Mouse (Mus musculus) B cell, adult (primary cell): ENCODE results near the gene Lxn. TPM values are rescaled to one million over a fixed set of nuclear protein-coding genes. Genes with fewer than 3 reads are reported as not detected.

Experiments used
- total RNA-seq: library from RNA; stranded (reverse); gene quantifications from 4 replicates; pipeline ENCODE4 v1.2.4, GENCODE M21; 2023; ENCODE audit not compliant: inconsistent age

The Lxn gene
- total RNA-seq: 1.1 to 1.8 TPM (median 1.6 TPM) in 4 replicates

DNA sequence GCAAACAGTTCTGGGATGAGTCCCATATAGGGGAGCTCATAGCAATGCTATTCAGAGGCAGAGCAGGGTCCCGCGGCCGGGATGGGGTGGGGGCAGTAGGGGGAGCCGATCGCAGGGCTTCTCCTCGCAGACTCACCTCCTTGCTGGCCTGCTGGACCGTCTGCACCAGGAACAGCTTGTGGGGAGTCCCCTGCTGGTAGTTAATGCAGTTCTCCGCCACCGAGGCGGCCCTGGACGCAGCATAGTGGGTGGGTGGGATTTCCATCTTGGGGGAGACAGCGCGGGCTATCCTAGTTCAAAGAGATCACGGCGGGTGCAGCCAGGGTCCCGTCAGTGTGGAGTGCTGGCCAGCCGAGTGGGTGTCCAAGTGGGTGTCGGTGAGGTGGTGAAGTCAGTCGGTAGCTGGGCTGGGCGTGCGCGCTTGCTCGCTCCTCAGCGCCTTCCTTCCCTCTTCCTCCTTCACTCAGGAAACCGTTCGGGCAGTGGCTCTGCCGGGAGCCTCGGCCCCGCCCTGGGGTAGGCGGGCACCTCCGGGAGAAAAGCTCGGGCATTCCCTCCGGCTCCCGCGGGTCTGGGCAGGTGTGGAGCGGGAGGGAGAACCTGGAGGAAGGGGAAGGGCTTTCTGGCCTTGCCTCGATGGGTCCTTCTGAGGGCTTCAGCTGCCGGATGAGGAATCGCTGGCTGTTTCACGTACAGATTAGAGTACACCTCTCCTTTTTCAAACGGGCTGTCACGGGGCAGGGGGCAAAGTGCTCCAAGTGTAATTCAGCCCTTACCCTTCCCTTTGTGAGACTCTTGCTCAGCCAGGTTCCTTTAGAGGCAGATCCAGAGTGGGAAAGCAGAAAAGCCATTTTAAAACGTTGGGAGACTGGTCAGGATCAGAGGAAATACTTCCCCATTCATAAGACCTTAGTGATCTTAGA is at the start of gene Lxn:
Gene Lxn (minus strand): TSS at position 477 of the 923 bp plus-strand sequence.

DNA sequence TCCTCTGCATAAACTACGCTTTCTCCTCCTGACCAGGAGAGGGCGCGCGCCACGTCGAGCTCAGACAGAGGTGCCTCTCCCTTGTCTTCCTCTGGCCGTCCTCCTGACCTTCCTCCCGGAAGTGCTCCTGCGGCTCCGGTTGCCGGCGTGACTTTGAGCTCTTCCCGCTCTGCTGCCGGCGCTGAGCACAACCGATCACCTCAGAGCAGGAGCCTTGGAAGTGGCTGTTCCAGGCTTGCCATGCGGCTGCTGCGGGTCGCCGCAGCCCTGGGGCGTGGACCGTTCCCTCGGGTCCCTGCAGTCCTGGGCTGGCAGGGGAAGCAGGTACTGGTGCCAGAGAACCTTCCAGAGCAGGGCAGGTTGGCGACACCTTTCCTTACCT is 33.7 kb downstream of the Lxn start, which contains the start of gene Gfm1:
Gene Gfm1 (plus strand): TSS at position 98 of the 382 bp plus-strand sequence.

Other genes with a start within 250 kb of the Lxn start
- 2.5 to 4.3 TPM (median 3.8 TPM) in 4 replicates for gene Mlf1, start 89.8 kb downstream of the Lxn start, total RNA-seq
- gene Gm17402, start 88.8 kb downstream of the Lxn start, total RNA-seq: not detected in 4 replicates
- 30.8 to 39.1 TPM (median 33.1 TPM) in 4 replicates for gene Gfm1, start 33.8 kb downstream of the Lxn start, total RNA-seq
- gene Rarres1, start 51.6 kb upstream of the Lxn start, total RNA-seq: 0.51 to 1.0 TPM (median 0.80 TPM) in 4 replicates
- 51.4 to 65.8 TPM (median 54.5 TPM) in 4 replicates for gene Mfsd1, start 118.8 kb upstream of the Lxn start, total RNA-seq